Mouse (Mus musculus): Measurements from ENCODE around the gene Tgif1.

The Tgif1 gene

DNA sequence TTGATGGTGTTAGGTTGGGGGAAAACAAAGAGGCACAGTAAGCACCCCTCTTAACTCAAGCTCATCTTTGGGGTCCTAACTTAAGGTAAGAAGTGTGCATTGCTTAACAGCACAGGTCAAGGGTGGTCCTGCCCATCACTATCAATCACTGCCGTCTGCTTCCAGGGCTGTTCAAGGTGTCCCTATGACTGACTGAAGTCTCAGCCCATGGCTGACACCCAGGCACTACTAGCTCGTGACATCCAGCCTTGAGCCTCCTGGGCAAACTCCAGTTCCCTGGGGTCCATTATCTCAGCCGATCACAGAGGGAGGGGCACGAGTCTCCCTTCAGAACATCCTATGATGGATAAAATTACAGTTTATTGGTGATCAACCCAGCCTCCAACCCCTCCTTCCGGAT lies 12.7 kb upstream of the Tgif1 start:
- DNase-seq: no peak

DNA sequence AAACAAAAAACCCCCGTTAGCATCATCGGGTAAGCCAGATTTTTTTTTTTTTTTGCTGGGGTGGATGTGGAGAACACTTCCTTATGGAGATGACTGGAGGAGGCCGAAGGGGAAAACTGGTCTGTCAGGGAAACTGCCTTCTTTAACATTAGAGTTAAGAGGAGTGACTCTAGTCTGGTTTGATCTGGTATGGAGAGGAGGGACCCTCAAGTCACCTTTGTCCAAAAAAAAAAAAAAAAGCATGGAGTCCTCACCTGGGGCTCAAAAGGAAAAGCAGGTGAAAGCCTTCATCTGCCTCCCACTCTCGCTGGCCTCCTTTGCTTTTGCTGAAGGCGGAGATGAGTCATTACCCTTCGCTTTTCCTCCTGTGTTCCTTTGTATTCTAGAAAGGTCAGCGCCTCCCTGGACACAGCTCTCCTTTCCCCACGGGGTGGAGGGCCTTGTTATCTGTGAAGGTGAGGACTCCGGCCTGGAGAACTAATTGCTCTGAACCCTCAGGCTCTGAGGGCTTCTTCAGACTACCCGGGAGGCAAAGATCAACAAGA lies 11.8 kb upstream of the Tgif1 start:
- no peak for DNase-seq

DNA sequence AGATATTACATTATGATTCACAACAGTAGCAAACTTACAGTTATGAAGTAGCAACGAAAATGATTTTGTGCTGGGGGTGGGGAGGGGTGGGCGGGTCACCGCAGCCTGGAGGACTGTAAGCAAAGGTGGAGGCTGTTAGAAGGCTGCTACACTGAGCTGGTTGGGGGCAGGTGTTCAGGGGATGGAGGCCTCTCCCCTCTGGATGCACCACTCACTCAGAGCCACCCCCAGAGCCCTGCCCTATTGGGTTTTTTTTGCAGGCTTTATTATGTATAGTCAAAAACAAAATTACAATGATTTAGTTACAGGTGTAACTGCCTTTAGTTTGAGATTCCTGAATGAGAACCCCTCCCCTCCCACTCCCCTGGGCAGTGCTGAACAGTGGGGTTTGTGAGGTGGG lies 11.3 kb upstream of the Tgif1 start:
- DNase-seq: no peak

DNA sequence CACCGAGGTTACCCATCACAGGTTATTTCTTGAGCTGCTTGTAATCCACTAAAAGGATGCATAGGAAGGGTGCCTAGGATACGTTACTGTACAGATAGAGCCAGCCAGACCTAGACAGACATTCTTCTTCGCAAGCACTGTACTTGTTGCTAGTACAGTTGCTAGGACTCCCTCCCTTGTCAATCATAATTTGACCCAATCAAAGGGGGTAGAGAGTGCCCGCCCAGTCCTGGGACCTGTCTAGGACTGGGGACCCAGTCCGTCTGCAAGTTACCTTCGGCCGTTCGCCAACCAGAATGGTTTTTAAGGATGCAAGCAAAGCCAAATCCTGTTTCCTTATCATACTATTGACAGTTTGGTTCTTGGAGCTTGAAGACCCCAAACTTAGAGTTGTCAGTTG lies 10.8 kb upstream of the Tgif1 start:
- DNase-seq: no peak

DNA sequence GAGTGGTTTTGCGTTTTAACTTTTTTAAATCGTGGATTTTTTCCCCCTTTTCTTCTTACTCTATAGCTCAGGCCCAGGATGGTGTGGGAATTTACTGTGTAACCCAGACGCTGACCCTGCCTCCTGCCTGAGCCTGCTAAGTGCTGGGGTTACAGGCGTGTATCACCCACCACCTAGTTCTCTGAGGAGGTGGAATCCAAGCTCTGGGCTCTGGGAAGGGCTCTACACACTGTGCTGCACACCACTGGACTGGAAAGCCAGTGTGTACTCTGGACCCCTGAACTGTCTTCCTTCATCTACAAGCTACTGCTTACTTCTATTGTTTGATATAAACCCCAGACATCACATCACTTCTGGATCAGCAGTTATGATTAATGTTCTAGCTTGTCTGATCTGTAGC lies 5.5 kb upstream of the Tgif1 start:
- DNase-seq: no peak

DNA sequence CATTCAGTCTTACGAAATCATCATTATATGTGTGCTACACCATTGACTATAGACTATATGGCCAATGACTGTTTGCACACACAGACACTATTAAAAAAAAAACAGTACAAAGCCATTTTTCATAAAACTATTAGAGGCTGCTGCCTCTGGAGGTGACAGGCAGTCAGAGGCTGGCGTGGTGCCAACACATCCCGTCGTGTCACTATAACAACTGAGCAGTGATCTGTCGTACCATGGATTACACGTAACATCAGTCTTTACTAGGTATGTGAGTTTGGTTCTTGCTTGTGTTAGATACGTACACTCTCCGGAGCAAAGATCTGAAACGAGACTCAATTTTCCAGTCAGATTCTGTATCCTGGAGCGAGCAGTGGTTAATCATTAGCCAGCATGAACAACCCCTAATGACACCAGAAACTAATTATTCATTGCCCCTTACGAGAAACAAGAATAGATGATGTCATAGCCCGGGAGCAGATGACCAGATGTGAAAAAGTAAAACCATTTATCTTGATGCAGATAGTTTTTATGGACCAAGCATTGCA lies 3.6 kb upstream of the Tgif1 start:
- no peak for DNase-seq

DNA sequence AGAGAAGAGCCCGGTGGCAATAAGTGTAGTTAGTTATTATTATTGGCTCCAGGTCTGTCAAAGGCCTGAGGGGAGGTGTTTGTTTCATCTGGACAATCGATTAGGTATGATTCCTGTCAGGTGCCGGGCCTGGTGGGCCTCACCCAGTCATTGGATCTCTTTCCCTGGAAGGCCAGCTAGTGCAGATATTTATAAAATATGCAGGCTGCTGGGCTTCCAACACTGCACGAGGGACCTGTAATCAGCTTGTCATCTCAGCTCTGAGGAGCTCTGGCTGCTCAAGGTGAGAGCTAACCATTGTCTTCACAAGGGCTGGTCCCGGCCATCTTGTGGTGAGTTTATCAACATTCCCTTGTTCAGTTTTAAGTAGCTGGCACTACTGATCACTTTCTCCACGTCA lies 675 bp upstream of the Tgif1 start:
- DNase-seq: no peak

DNA sequence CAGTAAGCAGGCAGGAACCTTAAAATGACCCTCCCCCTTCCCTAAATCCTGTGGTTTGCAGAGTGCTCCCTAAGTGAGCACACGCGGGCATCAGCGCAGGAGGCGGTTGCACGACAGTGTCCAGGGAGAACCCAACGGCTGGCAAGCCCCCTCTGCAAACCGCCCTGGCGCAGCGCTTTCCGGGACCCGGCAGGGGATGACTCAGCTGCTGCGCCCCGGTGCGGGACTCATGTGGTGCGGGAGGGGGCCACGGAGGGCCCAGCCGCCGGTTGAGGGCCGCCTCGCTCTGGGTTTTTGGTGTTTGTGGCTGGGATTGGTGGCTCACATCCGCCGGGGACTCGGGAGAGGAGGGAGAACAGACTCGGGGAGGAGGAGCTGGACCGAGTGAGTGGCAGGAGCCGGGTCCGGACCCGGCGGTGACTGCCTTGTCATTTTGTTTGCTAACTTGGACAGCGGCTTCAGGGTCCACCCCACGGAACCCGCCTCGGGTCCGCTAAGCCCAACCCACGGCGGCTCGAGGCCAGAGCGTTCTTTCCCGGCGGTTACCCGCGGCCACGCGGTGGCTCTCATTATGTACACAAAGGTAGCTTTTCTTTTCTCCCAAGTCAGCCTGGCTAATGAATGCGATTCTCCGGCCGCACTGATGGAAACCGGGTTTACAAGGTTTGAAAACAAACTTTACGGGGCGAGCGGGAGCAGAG lies 510 bp downstream of the Tgif1 start:
- DNase-seq: no peak

DNA sequence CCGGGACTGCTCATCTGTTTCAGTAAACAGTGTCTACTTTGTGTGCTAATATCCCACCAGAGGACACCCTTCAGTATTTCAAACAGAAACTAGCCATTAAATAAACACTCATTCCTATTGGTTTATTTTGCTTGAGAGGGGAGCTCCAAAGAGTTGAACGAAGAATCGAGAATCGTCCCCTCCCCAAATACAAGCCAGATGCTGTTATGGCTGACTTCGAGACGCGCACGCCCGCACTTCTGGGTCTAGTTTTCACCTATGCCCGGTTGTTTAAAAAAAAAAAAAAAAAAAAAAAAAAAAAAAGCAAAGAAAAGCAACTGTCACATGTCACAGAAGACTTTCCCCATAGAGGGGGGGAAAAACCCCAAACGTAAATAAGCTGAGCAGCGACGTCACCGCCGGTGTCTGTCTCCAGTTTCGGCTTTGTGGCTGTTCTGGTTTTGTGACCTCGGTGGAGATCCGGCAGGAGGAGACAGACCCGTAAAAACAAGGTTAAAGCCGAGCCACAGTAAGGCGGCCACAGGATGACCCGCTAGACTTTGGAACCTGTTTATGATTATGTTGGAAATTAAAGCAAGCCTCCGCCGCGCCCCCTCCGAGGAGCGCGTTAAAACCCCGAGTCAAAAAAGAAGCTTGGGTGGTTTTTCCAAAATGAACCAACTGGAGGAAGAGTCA lies 1.2 kb downstream of the Tgif1 start:
- no peak for DNase-seq

DNA sequence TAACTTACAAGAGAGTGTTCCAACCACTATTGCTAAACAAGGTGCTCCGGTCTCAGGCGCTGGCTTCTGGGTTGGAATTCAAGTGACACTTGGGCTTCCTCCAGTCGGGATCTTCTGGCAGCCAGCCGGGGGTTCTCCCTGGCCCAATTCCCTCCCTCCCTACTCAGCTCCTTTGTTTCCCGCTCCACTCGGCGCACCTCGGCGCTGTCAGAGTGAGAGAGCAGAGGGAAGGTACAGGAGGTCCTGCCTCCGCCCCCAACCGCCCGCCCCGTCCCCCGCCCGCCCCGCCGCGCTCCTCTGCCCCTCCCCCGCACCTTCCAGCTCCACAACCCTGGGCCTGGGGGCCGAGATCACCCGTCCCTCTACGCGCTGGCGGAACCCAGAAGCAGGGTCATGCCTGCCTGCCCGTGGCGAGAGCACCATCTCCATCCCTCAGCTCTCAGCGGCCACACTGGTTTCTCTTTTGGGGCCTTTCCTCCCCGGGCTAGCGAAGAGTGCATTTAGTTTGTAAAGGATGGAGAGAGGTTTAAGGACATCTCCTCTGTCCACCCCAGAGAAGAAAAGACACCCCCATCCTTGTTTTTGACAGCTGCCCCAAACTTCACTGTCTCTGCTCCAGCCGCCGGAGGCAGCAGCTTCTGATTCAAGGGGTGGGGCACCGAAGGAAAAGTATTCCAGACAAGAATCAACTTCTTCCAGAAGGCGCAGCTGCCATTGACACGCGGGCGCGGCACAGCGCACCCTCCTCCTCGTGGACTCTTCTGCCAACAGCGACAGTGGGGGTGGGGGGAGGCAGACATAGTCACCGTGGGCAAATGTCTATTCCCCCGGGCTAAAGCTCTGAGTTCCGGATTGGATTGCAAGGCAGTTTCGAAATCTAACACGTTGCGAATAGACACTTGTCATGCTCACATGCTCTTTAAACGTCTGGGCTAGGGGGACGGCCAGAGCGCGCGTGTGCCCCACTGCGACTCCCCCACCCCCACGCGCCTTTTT lies 2.1 kb downstream of the Tgif1 start:
- no peak for DNase-seq

DNA sequence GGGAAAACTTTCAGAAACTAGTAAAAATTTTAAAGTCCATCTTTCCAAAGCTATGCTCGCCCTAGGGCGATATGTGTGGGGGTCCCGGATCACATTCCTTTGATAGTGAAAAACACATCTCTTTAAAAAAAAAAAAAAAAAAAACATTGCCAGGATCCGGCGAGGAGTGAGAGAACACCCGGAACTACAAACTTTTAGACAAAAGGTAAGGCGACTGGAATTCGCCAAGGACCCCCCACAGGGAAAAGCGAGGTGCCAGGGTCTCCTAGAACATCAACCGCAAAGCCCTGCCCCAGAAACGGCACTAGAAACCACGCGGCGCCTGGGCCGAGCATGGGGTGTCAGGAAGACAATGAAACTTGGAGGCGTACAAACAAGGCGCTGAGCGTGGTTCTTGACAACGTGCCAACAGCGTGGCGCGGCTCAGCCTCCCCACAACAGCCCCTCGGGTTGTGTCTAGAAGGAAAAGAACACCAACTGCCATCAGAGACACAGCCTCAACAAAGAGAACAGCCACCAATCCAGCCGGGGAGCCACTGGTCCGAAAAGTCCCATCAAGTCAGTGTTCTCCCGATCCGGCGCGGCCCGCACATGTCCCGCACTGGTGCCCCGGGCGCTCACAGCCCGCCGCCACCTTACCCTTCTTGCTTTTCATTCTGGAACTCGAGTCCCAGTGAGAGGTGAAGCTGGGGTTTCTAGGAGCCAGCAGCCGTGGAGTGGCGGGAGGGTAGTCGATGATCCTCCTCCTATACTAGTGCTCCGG lies 2.9 kb downstream of the Tgif1 start:
- DNase-seq: no peak

DNA sequence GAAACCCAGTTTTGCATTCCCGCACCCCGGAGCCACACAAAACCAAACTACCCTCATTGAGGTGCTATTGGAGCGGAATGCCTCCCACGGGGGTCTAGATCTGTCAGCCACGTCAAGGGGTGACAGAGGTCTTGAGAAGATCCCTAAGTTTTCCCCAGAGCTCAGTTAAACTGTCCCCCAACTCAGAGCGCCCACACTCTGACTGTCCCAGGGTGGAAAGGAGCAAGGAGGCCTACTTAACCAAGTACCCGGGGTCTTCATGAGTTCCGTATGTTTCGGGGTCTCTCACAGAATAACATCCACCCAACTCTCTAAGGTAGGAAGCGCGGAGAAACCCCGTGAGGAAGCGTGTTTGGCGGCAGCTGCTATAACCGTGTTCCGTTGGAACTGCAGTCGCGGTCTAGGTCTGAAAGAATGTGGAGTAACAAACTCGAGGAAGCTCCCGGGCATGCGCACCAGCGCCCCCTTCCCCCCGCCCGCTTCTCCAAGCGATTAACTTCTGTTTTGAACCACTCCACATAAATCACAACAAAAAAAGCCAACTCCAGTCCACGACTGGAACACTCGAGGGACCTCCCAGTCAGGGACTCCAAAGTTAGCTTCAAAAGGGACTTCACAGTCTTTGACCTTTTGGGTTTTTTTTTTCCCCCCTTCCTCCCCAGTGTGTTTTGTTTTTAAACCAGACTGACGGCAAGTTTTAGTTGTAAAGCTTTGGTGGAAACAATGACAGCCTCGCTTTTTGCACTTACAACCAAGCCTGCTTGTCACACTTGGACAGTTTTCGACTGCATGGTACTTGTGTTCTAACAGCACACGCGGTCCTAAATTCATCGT lies 3.7 kb downstream of the Tgif1 start:
- DNase-seq: no peak

DNA sequence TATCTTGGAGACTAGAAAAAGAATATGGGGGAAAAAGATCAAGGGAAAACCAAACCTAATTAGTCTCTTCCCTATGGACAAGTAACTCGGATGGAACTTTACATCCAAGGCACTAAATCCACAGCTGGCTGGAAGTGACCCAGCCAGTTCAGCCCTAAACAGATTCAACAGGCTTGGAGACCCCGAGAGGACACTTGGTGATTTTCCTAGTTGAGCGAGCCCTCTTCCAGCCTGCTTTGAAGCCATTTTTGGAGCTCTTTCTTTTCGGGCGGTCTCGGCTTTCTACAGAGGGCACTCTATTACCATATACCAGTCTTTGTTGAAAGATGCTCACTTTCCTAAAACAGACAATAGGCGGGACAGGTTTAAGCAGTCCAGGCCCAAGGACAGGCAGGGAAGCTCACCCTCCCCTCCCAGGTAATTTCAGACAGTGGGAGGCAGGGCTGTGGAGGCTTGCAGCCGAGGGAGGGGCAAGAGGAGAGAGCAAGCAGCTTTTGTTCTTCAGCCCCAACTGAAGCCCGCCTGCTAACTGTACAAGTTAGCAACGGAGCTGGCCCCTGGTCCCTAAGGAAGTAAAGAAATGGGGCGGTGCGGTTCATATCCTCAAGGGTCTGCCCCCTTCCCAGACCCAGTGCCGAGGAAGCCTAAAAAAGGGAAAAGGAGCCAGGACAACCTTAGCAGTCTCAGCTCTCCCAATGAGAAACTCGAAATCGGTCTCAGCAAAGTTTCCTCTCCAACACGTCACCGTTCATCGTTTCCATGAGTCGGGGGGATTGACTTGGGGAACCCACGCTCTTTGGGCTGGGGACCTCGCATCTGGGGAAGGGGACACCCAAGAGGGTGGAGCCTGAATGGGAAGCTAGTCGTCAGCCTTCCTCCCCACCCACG lies 4.6 kb downstream of the Tgif1 start:
- DNase-seq: no peak

DNA sequence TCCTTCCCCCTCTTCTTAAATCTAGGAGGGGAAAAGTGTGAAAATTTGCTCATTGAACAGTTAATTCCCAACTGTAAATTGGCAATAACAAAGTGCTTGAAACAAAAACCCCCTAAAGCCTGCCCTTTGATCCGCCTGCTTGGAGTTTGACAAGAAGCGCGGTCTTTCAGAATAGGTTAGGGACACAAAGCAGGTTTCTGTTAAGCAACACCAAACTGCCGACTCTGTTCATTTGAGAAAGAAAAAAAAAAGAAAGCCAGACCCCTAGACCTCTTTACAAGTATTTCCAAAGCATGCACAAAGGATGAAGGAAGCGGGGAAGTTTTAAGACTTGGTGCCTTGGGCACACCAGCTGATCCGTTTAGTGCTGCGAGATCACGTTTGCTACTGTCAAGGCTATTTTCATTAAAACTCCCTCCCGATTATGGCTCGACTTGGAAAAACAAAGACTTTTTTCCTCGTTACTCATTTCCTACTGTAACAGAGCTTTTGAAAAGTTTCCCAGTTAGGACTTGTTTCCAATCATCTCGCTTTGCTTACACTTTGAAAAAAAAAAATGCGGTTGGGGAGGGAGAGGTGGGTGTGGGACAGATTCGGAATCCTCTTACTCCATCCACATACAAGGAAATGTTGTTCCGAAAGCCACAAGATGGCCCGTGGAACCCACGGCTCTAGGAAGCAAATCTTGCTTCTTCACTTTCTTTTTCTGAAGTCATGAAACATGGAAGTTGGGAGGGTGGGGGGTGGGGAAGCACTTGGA lies 5.4 kb downstream of the Tgif1 start:
- no peak for DNase-seq

DNA sequence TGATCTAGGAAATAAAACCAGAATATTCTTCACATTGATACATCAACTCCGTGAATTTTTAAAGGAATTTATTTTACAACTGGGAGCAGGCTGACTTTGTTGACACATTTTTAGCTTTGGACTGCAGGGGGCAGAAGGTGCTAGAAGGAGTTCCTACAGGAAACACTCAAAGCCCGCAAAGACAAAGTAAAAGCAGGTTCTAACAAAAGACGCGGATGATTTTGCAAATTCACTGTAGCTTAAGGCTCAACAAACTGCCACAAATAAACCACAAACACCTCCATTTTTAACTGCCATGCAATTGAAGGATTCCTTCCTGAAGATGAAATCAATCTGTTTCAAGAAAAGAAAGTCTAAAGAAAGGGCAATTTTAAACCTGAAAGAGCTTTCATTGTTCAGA lies 6.3 kb downstream of the Tgif1 start:
- no peak for DNase-seq

DNA sequence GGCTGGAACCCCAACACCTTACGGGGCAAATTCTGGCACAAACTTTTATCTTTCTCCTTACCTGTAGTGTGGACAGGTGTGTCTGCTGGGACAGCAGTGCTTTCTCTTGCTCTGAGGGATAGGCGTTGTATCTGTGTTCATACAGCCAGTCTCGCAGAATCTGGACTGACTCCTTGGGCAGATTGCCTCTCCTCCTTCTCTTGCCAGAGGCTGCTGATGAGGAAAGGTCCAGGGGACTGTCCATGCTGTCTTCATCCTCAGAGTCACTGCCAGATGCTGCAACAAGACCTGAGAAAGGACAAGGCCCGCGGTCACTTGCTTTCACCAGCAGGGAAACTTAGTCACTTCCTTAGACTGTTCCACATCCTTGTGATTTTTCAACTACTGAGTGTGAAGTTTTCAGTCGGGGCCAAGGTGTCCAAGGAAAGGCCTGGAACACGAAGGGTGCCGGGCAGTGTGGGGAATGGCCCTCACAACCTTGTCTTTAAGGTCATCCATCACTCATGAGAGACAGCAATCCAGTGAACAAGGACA lies 7.2 kb downstream of the Tgif1 start:
- no peak for DNase-seq

DNA sequence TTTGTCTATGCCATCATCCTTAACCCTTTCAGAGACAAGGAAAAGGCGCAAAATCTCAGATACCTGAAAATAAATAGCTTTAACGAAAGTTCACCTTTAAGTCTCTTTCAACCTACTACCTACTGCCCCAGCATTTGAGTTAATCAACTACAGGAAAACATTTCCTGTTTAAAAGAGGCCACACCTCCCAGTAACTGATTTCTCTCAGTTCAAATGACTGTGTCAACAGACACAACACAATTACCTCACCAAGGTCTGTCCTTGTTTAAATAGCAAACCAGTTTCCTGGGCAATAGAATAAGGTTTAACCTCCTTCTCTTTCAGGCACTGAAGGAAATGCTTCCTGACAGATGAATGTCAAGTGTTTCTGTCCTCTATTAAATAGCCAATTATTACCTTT lies 7.8 kb downstream of the Tgif1 start:
- no peak for DNase-seq

DNA sequence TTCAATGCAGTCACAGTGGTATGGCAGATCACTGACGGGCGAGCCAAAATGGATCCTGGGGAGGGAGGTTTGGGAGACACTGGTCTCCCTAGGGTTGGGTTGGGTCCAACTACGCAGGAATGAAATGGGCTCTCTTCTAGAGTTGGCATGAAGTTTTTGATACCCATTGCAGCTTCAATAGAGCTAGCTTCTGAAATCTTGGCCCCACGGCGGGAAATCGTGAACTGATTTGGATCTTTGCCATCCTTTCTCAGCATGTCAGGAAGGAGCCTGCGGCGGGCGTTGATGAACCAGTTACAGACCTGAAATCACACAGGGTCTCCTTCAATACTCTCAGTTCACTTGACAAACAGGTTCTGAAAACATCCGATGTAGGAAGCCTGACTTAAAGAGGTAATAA lies 8.4 kb downstream of the Tgif1 start:
- DNase-seq: no peak

DNA sequence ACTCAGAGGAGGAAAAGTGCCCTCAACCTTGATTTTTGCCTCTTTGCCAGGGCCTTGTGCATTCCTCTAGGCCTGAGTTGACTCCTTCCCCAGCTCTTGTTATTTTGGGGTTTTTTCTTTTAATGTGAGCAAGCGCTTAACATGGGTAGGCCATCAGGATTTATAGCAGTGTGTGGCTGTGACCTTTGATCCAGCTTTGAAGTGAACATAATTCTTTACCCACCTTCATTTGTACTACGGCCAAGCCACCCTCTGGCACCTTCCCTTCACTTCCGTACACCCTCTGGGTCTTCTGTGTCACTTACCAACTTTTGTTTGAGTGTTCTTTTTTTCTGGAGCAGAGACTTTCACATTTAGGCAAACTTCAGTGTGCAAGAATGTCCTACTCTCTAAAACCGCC lies 10.1 kb downstream of the Tgif1 start:
- no peak for DNase-seq
